Mouse (Mus musculus) CH12.LX (cell line): ENCODE results near the gene Sdf2l1. TPM values are rescaled to one million over a fixed set of nuclear protein-coding genes. Genes with fewer than 3 reads are reported as not detected.
A peak's percentile ranks its signal among the peaks of the same experiment; 100 is the strongest.

ENCODE experiments used
- DNase-seq: peaks from one replicate; pipeline ENCODE4 v3.0.0-alpha.2; 2013; ENCODE audit errors: extremely low read depth
- H3K27ac ChIP-seq: 2 replicates; pipeline ENCODE4 v1.5.1; 2012; ENCODE audit warnings: low read depth, mild to moderate bottlenecking, control low read depth, moderate library complexity; ENCODE audit not compliant: insufficient read depth
- H3K27me3 ChIP-seq: replicated peaks from 2 replicates; pipeline ENCODE3; 2012; ENCODE audit warnings: inconsistent platforms
- H3K36me3 ChIP-seq, 2 experiments: replicated peaks in 1 of 2; 2 replicates each; pipeline versions ENCODE3 to v1.6.1; 2012; ENCODE audit warnings: inconsistent platforms in 1 of 2, low read length in 1 of 2, mild to moderate bottlenecking in 1 of 2, mixed read lengths in 1 of 2, moderate library complexity in 1 of 2; ENCODE audit not compliant: control insufficient read depth in 1 of 2, insufficient read depth in 1 of 2
- H3K4me1 ChIP-seq, 2 experiments: 2 replicates each; pipeline ENCODE4 v1.6.1; 2012; ENCODE audit warnings: inconsistent platforms in 1 of 2, moderate library complexity in 1 of 2; ENCODE audit not compliant: insufficient read depth in 2 of 2, control insufficient read depth in 1 of 2
- H3K4me2 ChIP-seq: 2 replicates; pipeline ENCODE4 v1.6.1; 2012; ENCODE audit warnings: low read depth, mild to moderate bottlenecking, control low read depth; ENCODE audit not compliant: poor library complexity, insufficient read depth, severe bottlenecking
- H3K4me3 ChIP-seq, 3 experiments: fragments of 150-350 bp in 1 of 3; sonication (generic) in 1 of 3; replicated peaks in 1 of 3; 2 replicates each; pipeline versions ENCODE3 to v1.5.1; 2011 to 2012; ENCODE audit warnings: low read depth in 2 of 3, low read length in 2 of 3, mild to moderate bottlenecking in 2 of 3, moderate library complexity in 2 of 3, control low read depth in 1 of 3, improper control_type of control experiment in 1 of 3, inconsistent platforms in 1 of 3, mixed read lengths in 1 of 3; ENCODE audit not compliant: poor library complexity in 1 of 3
- H3K79me2 ChIP-seq: replicated peaks from 2 replicates; pipeline ENCODE4 v1.6.1; 2012; ENCODE audit warnings: mild to moderate bottlenecking, moderate library complexity; ENCODE audit not compliant: control insufficient read depth, poor library complexity, insufficient read depth, severe bottlenecking; ENCODE audit errors: extremely low read depth
- H3K9ac ChIP-seq: 2 replicates; pipeline ENCODE4 v1.6.1; 2012; ENCODE audit warnings: low read depth, mild to moderate bottlenecking, control low read depth, moderate library complexity; ENCODE audit not compliant: insufficient read depth
- H3K9me3 ChIP-seq: replicated peaks from 2 replicates; pipeline ENCODE3; 2012; ENCODE audit warnings: low read length, inconsistent platforms, mixed read lengths
- CHD2 ChIP-seq: IDR thresholded peaks from 2 replicates; pipeline ENCODE4 v1.6.1; 2011; ENCODE audit warnings: low read length, improper control_type of control experiment
- E2F4 ChIP-seq: IDR thresholded peaks from 2 replicates; pipeline ENCODE4 v1.6.1; 2011; ENCODE audit warnings: low read depth, low read length, improper control_type of control experiment; ENCODE audit not compliant: insufficient replicate concordance
- JUND ChIP-seq: conservative IDR thresholded peaks from 2 replicates; pipeline ENCODE4 v1.6.1; 2011; ENCODE audit warnings: low read depth, low read length, improper control_type of control experiment
- KAT2A ChIP-seq: IDR thresholded peaks from 2 replicates; pipeline ENCODE4 v1.6.1; 2012; ENCODE audit warnings: low read length, improper control_type of control experiment, inconsistent platforms; ENCODE audit not compliant: insufficient replicate concordance
- MAFK ChIP-seq: IDR thresholded peaks from 2 replicates; pipeline ENCODE4 v1.6.1; 2011; ENCODE audit warnings: low read length, improper control_type of control experiment; ENCODE audit not compliant: insufficient replicate concordance
- NELFE ChIP-seq: IDR thresholded peaks from 2 replicates; pipeline ENCODE4 v1.6.1; 2011; ENCODE audit warnings: low read depth, low read length, improper control_type of control experiment
- NRF1 ChIP-seq: IDR thresholded peaks from 2 replicates; pipeline ENCODE4 v1.6.1; 2014; ENCODE audit warnings: low read depth, mild to moderate bottlenecking, inconsistent platforms, low read length, improper control_type of control experiment, moderate library complexity
- RCOR1 ChIP-seq: conservative IDR thresholded peaks from 2 replicates; pipeline ENCODE4 v1.6.1; 2012; ENCODE audit warnings: low read depth, mild to moderate bottlenecking, inconsistent platforms, low read length, improper control_type of control experiment
- ZMIZ1 ChIP-seq: IDR thresholded peaks from 2 replicates; pipeline ENCODE4 v1.6.1; 2012; ENCODE audit warnings: low read depth, mild to moderate bottlenecking, inconsistent platforms, low read length, improper control_type of control experiment
- ZNF384 ChIP-seq: IDR thresholded peaks from 2 replicates; pipeline ENCODE4 v1.6.1; 2012; ENCODE audit warnings: low read depth, low read length, improper control_type of control experiment, inconsistent platforms
- dilution Hi-C: fragments of 300-500 bp; cut with MboI; formaldehyde crosslinking; loops from 2 replicates; pipeline ENCODE4 v1.14.3; 2020; ENCODE audit warnings: low sequenced_read_pairs; ENCODE audit not compliant: extremely low pct_unique_long_range_greater_than_20kb, extremely low pct_ligation_motif_present
- in situ Hi-C: fragments of 300-500 bp; cut with MboI; formaldehyde crosslinking; loops from 3 replicates; pipeline ENCODE4 v1.14.3; 2019; ENCODE audit warnings: low sequenced_read_pairs, low pct_ligation_motif_present, low pct_unique_long_range_greater_than_20kb, mixed read lengths
- polyA plus RNA-seq: library from polyadenylated mRNA; unstranded; fragments of >175 nt; gene quantifications from 2 replicates; pipeline ENCODE4 v1.2.1, GENCODE M21; 2012; ENCODE audit warnings: low read depth; ENCODE audit not compliant: insufficient read length
- total RNA-seq, 2 experiments: library from RNA; depleted of rRNA; stranded (reverse); fragments of 300-350 nt in 1 of 2; fragments of >200 nt in 1 of 2; gene quantifications; 2 replicates each; pipeline ENCODE4 v1.2.3; 2012 to 2014

Gene Sdf2l1
- total and polyA plus RNA-seq, 3 experiments, result 159 to 235 (median 168) TPM

GRCm38 (mm10) chr16:17144339-17144738, 12.2 kb upstream of the Sdf2l1 start, which contains the start of gene Ydjc:
Gene Ydjc, plus strand, starts transcription at chr16:17144621.
- peaks cover 0 to 41% of the 10 kb centered on the region in 2 experiments for H3K36me3 ChIP-seq
- TF ChIP-seq ZNF384, result peak; percentile 79
- TF ChIP-seq KAT2A, result no peak
- peak; percentile 41; the same call in 1 of the 2 replicates for TF ChIP-seq CHD2
- peak; percentile 59 for DNase-seq
- H3K79me2 ChIP-seq, result peaks cover 4% of the 10 kb centered on the region; the same call in 1 of the 2 replicates
- dilution Hi-C loops (no loop called here), in situ Hi-C loops (no loop called here)
- H3K4me3 ChIP-seq, result no peak within 1 kb of the TSS
- no peaks in the 10 kb centered on the region for H3K27me3 ChIP-seq
- no peak within 1 kb of the TSS for H3K27ac ChIP-seq
- H3K9ac ChIP-seq, result no peak within 1 kb of the TSS
- no peaks in the 10 kb centered on the region for H3K9me3 ChIP-seq
- no peak within 1 kb of the TSS for H3K4me2 ChIP-seq
- H3K4me1 ChIP-seq, result peaks cover 7 to 33% of the 10 kb centered on the region in 2 experiments

- H3K79me2 ChIP-seq, result no peaks in the 10 kb centered on the region
Observed at GRCm38 (mm10) chr16:17137355-17137754, 5.2 kb upstream of the Sdf2l1 start.

GRCm38 (mm10) chr16:17132906-17133200, 670 bp upstream of the Sdf2l1 start:
- H3K36me3 ChIP-seq, result peaks cover 0 to 14% of the 10 kb centered on the region in 2 experiments
- H3K27ac ChIP-seq, result no peak overlapping the region
- DNase-seq, result no peak
- peaks cover 10 to 26% of the 10 kb centered on the region in 2 experiments for H3K4me1 ChIP-seq
- peak overlapping the region; percentile 82 for H3K4me2 ChIP-seq
- dilution Hi-C loops, result no loop called here
- no peaks in the 10 kb centered on the region for H3K9me3 ChIP-seq
- TF ChIP-seq NRF1 (peak; percentile 43; the same call in 1 of the 2 replicates), JUND (no peak), NELFE (no peak)
- H3K4me3 ChIP-seq, result peak overlapping the region; percentile 8 to 75 (median 53)
- peak overlapping the region; percentile 61 for H3K9ac ChIP-seq
- H3K27me3 ChIP-seq, result no peaks in the 10 kb centered on the region
- in situ Hi-C loops, result loop anchor here (5.0 kb wide), 2 partner anchors 69 to 149 kb away; partner anchors contain the start of gene Ube2l3
- H3K79me2 ChIP-seq, result no peaks in the 10 kb centered on the region; the same call in 1 of the 2 replicates

More at GRCm38 (mm10) chr16:17137355-17137754, 5.2 kb upstream of the Sdf2l1 start:
- Histone ChIP-seq H3K27me3 (no peaks in the 10 kb centered on the region), H3K27ac (no peak overlapping the region), H3K4me3 (no peak overlapping the region), H3K9ac (no peak overlapping the region), H3K4me2 (no peak overlapping the region), H3K4me1 (peaks cover 3 to 9% of the 10 kb centered on the region in 2 experiments), H3K36me3 (peaks cover 0 to 16% of the 10 kb centered on the region in 2 experiments), H3K9me3 (no peaks in the 10 kb centered on the region)
- no peak for DNase-seq
- in situ Hi-C loops, result no loop called here
- dilution Hi-C loops, result no loop called here
- TF ChIP-seq KAT2A (no peak), ZMIZ1 (no peak), RCOR1 (no peak), MAFK (no peak), E2F4 (no peak)
